Mouse (Mus musculus) embryo, embryonic 11.5 days (tissue): ENCODE measurements around the gene Dnajc16.
"Not testable (repeated sequence)": the region's sequence is repeated elsewhere in the genome, so short reads cannot be mapped to it uniquely, and the experiment has no call there.

ENCODE experiments used
- DNase-seq: peaks from one replicate; pipeline ENCODE4 v3.0.0-alpha.2; 2012; ENCODE audit warnings: low read depth, low spot score

Gene Dnajc16

DNA sequence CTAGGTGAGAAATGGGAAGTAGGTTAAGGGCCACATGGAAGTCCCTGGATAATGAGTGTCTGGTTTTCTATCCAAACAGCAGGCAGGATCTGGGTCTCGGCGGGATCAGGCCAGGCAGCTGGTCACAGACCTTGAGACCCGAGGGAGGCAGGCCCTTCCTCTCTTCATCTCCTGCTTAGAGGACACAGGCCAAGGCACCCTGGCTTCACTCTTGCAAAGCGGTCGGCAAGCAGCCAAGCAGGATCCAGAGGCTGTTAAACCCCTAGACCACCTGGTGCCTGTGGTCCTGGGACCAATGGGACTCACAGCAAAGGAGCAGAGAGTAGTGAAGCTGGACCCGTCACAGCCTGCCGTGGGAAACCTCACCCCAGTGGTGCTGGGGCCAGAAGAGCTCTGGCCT lies 5.6 kb upstream of the Dnajc16 start:
- DNase-seq, result no peak

- no peak for DNase-seq
Measured at GRCm38 (mm10) chr4:141794152-141794535, 3.4 kb upstream of the Dnajc16 start.

- DNase-seq, result peak; percentile 96
Measured at GRCm38 (mm10) chr4:141793282-141794151, 2.8 kb upstream of the Dnajc16 start, which contains the start of gene Casp9. TSS of gene Casp9 (plus strand) at chr4:141793612.

DNA sequence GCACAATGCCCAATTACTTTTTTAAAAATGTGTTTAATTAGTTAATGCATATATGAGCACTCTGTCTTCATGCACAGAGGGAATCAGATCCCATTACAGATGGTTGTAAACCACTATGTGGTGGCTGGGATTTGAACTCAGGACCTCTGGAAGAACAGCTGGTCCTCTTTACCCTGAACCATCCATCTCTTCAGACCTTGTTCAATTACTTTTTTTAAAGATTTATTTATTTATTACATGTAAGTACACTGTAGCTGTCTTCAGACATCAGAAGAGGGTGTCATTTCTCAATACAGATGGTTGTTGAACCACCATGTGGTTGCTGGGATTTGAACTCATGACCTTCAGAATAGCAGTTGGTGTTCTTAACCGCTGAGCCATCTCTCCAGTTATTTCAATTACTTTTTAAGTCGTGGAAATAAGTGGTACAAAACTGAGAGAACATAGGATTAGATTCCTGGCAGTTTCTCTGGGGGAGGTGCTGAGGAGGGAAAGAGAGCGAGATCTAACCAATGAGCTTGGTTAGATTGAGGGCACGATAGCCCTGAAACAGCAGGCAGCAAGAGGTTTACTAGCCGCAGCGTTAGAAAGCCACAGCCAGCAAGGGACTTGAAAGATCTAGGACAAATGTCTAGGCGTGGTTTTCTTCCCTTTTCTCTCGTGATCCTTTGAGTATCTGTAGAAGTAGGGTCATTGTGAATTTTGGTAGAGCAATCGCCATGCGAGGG lies 2.0 kb upstream of the Dnajc16 start:
- DNase-seq, result no peak

DNA sequence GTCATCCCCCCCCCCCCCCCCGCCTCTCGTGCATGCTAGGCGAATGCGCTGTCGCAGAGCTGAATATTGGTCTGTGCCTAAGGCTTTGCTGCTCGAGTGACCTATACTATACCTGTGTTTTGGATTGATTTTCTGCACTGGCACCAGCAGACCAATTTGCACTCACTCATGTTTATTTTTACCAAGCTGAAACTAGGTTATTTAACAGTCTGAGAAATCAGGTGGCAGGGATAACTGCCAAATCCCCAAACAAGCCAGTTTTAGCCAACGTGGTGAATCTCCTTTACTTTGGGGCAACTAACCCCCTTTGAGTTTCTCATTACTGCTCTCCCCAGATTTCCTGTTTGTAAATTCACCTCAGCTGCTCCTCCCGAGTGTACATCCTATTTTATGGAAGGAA lies 1.2 kb upstream of the Dnajc16 start:
- no peak for DNase-seq

DNA sequence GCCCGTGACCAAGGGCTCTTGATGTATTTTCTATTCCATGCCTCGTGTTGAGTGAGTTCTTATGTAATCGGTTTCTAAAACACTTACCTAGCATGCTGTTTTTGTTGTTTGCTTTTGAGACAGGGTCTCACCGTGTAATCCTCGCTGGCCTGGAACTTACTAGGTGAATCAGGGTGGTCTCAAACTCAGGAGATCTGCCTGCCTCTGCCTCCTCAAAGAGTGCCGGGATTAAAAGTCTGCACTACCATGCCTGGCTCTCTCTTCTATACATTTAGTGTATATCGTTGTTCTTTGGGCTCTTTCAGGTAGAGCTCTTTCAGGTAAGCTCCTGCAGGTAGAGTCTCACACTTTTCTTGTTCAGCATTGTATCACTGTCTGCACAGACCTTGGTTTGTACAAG lies 755 bp upstream of the Dnajc16 start:
- no peak for DNase-seq

- DNase-seq, result no peak
Measured at GRCm38 (mm10) chr4:141789564-141790218, 1.0 kb downstream of the Dnajc16 start.

GRCm38 (mm10) chr4:141787462-141787861 lies 3.3 kb downstream of the Dnajc16 start:
- DNase-seq, result no peak

- no peak for DNase-seq
Measured at GRCm38 (mm10) chr4:141787046-141787445, 3.7 kb downstream of the Dnajc16 start.

- no peak for DNase-seq
Measured at GRCm38 (mm10) chr4:141786141-141786540, 4.6 kb downstream of the Dnajc16 start.

- DNase-seq, result no peak
Measured at GRCm38 (mm10) chr4:141784835-141785234, 5.9 kb downstream of the Dnajc16 start.

DNA sequence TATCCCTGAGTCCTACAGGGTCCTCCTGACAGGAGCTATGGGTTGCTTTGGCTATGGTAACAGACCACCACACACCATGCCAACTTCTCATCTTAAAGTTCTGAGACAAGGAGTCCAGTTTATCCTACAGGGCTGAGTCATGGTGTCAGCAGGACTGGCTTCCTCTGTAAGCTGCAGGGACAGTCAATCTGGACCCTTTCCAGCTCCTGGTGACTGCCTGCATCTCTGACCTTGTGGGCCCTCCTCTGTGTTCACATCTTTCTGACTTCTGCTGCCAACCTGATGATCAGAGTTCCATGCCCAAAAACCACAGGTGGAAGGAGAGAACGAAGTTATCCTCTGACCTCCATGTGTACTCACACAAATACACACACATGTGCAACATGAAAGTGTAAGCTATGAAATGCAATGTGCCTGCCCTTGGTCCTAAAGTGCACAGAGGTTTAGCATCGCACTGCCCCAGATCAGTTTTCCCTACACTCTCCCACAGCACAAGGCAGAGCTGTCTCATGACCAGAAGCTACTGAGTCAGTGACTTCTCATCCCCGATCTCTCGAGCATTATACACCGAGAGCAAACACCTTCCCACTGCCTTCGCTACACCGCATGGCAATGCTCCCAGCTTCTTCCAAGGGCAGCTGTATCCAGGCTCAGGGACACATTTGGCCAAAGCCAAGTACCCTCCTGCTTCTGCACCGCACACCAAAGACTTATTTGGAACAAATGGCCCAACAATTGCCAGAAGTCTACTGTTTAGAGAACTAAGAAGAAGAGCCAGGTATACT lies 9.3 kb downstream of the Dnajc16 start:
- no peak for DNase-seq

DNA sequence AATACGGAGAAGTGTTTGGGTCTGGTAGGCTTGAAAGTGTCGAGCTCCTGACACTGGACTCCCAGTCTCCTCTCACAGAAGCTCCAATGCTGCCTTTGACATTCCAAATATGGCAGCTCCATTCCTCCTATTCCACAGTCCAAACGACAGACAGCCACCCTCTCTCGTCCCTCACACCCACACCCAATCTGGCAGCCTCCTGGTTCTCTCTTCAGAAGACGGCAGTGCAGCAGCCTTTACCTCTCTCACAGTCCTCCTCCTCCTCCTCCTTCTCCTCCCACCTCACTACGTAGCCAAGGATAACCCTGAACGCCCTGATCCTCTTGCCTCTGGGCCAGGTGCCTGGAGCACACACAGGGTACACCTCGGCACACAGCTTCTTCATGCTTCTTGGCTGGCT lies 10.9 kb downstream of the Dnajc16 start:
- no peak for DNase-seq

DNA sequence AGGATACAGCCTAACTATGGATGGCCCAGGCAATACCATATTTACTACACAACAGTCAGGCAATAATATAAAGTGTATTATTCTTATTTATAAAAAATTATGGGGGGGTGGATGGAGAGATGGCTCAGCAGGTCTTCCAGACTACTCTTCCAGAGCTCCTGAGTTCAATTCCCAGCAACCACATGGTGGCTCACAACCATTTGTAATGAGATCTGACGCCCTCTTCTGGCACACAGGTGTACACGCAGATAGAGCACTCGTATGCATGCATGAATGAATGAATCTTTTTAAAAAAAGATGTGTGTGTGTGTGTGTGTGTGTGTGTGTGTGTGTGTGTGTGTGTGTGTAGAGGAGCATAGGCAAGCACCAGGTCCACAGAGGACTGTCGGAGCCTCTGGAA lies 17.7 kb downstream of the Dnajc16 start:
- not testable (repeated sequence) for DNase-seq

- no peak for DNase-seq
Measured at GRCm38 (mm10) chr4:141771823-141772222, 18.9 kb downstream of the Dnajc16 start.

GRCm38 (mm10) chr4:141769501-141770160 lies 21.1 kb downstream of the Dnajc16 start:
- DNase-seq, result no peak

GRCm38 (mm10) chr4:141767353-141768036 lies 23.2 kb downstream of the Dnajc16 start:
- DNase-seq, result no peak

DNA sequence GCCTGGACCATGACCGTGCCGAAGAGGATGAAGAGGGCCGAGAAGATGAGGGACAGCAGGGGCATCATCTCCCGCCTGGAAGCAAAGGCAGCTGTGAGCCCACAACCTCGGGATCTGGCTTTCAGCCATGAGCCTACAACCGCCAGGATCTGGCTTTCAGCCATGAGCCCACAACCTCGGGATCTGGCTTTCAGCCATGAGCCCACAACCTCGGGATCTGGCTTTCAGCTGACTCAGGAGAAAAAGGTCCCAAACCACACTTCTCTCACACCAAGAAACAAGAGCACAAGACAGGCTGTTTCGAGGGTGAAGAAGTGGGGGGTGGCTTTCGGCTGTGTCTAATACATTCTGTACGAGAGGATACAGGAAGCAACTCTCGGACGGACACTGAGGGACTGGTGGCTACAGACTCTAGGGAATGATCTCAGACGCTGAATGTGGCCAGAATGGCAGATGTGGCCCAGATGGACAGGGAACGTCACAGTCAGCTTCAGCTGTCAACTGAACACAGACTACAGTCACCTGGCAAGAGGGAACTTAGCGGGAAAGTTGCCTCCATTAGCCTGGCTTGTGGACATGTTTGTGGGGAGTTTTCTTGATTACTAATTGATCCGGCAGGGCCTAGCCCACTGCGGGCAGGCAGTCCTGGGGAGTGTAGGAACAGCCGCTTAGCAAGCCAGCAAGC lies 23.9 kb downstream of the Dnajc16 start:
- no peak for DNase-seq

- DNase-seq, result no peak
Measured at GRCm38 (mm10) chr4:141766316-141766667, 24.4 kb downstream of the Dnajc16 start.

DNA sequence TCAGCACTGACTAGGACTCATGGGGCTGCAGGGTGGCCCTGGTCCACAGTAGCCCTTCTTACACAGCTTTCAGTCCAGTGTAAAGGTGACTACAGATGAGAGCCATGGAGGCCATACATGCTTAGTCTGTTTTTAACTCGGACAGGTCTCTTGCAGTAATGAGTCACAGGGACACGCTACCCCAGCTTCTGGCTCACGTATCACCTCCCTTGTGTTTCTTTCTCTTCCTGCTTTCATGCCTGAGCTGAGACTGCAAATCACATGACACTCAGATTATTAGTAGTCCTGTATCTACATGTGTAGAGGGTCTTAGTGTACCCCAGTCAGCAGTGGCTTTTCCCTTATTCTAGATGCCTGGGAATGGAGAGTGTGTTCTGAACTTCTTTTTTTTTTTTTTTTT lies 25.7 kb downstream of the Dnajc16 start:
- DNase-seq, result no peak
